Mouse (Mus musculus) left cerebral cortex, postnatal 25 days (tissue): Measurements from ENCODE around the gene Tmod4. TPM values are rescaled to one million over a fixed set of nuclear protein-coding genes. Genes with fewer than 3 reads are reported as not detected.

Experiments
- DNase-seq, 2 experiments: peaks; one replicate each; pipeline ENCODE4 v3.0.0; 2022; ENCODE audit warnings: low spot score in 2 of 2, mixed read lengths in 1 of 2
- intact Hi-C: fragments of 180-260 bp; cut with DNase I; formaldehyde crosslinking; loops from one replicate; pipeline ENCODE4 v1.15.1; 2025
- microRNA-seq, 2 experiments: library from miRNA; unstranded; fragments of <30 nt; microRNA quantifications; one replicate each; pipeline ENCODE4 v1.2.0; 2022
- total RNA-seq, 2 experiments: library from RNA; stranded (reverse); gene quantifications; 2 replicates each; pipeline ENCODE4 v1.2.3; 2021

The Tmod4 gene
- total RNA-seq, 2 experiments from 2014 or later, result not detected

DNA sequence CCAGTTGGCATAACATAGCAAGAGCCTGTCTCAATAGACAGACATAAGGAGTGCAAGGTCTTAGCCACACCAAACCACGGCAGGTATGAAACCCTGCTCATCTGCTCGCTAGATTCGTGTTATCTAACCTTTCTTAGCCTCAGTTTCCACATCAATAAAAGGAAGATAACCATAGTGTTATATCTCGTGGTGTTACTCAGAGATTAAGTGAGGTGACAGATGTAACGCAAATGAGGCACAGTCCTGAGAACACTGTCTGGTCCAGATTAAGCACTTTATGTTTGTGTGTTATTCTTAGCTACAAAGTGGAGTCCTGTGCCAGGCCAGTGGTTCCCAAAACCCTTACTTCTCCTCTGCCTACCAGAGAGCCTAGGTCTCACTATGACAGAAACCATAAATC, 40.6 kb downstream of the Tmod4 start:
- DNase-seq, result no peak
- intact Hi-C loops, result no loop called here

DNA sequence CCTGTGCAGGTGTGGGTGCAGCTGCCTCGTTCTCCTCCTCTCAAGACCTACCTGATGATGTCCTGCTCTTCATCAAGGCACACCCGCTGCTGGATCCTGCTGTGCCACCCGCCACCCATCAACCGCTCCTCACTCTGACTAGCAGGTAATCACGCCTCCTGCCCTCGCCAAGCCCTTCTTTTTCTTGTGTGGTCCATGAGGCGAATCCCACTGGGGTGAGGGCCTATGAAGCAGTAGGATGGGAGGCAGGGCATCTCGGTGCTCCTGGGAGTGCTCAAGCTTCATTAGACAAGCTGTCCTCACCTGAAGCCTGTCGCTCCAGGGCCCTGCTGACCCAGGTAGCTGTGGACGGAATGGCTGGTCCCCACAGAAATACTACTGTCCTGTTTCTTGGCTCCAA, 45.7 kb downstream of the Tmod4 start:
- DNase-seq, result no peak
- intact Hi-C loops, result no loop called here

DNA sequence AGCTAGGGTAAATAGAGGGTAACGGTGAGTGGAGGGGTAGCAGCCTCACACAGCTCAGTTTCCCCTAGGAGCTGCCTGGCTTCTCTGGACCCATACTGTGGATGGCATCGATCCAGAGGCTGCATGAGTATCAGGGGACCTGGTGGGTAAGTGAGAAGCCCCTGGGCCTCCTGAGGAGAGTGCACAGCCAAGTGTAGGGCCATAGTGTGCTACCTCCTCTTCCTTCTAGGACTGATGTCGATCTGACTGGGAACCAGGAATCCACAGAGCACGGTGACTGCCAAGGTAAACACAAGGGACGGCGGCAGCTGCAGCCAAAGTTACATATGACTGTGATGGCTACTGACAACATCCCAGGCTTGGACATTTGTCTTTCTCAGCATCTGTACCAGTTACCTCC, 46.8 kb downstream of the Tmod4 start:
- intact Hi-C loops, result no loop called here

DNA sequence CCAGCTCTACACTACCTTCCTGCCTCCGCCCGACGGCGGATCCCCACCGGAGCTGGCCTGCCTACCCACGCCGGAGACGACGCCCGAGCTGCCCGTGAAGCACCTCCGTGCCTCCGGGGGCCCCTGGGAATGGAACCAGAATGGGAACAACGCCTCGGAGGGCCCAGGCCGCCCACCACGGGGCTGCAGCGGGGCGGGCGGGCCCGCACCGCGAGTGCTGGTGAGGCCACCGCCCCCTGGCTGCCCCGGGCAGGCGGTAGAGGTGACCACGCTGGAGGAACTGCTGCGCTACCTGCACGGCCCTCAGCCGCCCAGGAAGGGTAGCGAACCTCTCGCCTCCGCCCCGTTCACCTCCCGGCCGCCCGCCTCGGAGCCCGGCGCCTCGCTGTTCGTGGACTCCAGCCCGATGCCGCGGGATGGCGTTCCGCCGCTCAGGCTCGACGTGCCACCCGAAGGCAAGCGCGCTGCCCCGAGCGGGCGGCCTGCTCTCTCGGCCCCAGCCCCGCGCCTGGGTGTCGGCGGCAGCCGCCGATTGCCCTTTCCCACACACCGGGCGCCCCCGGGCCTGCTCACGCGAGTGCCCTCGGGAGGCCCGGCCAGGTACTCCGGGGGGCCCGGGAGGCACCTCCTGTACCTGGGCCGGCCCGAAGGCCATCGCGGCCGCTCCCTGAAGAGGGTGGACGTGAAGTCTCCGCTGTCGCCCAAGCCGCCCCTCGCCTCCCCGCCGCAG, 48.4 kb downstream of the Tmod4 start:
- DNase-seq, result no peak
- intact Hi-C loops, result no loop called here

More for the DNA sequence above, 46.8 kb downstream of the Tmod4 start:
- no peak for DNase-seq

DNA sequence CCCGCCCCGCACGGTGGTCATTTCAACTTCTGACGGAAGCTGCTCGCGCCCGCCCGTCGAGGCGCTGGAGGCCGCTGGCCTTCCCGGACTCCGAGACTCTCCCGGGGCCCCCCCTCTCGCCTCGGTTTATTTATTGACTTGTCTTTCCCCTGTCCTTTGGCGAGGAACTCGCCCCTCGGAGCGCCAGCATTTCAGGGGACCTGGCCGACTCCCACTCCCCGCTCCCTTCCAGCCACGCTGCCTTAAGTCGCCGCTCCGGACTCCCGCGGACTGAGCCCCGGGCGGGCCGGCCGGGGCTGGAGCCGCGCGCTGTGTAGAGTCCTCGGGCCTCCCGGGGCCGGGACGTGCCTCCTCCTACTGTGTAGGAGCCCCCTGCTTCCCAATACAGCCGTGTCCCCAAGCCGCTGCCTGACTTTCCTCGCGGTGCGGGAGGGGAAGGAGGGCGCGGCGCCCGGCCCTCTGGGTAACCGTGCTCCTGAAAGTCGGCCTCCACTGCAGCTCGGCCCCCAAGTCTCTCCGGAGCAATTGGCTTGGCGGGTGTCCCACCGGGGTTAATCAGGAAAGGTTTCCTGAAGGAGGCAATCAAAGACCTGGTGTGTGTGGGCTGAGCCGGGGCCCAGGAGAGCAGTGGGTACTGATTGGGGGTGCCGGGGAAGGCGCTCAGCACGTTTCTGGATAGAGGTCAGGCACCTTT, 49.1 kb downstream of the Tmod4 start:
- no peak for DNase-seq

DNA sequence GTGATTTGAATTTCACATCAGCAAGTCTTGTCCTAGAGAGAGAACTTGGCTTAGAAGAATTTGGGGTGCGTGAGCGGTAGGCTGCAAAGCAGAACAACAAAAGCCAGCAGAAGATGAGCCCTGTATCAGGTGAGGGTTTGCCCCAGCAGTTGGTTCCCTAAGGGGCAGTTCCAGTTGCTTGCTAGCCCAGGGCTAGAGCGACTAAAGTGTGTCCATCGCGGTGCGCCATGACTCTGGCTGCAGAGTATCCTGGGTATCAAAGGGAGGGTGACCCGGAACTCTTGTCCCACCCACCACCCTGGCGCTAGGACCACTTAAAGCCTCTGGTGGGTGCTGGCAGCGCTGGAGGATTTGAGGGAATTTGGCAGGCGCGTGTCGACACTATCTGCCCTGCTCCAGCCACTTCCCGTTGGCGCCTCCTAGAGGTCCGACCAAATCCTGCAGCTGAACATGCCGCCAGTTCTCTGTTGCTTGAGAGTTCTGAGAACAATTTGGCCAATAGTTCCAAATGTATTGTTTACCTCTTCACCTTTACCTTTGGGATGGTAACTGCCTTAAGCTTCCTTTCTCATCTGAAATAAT, 49.8 kb downstream of the Tmod4 start:
- intact Hi-C loops, result no loop called here
- peak; percentile 68 to 74 for DNase-seq

More for the DNA sequence above, 49.1 kb downstream of the Tmod4 start:
- intact Hi-C loops, result no loop called here

DNA sequence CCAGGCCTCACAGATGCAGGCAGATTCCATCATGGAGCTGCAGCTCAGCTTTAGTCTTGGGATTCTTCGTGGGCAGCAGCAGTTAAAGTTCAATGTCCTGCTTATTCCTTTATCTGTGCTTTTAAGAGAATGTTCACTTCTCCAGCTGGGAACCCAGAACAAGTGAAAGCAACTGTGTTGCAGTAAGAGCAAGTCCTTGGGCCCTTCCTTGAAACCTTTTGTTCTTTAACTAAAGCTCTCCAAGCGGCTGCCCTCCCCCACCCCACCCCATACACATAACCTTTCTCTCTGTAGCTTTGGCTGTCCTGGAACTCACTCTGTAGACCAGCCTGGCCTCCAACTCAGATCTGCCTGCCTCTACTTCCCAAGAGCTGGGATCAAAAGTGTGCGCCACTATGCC, 52.2 kb downstream of the Tmod4 start:
- intact Hi-C loops, result no loop called here
- no peak for DNase-seq

DNA sequence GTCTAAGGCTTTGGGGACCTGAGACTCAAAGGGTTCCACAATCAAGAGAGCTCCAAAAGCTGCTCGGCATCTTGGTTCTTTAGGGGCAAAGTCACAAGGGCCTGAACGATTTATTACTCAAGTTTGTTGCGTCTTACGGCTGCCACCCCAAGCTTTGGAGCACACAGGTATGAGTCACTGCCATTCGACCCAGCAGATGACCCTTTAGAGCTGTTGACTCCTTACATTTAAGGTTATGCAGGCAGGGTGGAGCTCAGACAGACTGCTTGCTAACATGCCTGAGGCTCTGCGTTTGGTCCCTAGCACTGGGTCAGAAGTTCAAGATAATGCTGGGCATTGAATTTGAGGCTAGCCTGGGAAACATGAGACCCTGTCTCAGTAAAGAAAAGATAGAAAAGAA, 53.3 kb downstream of the Tmod4 start:
- no peak for DNase-seq
- intact Hi-C loops, result no loop called here

Small RNA genes lying within 50 kb of the gene (microRNA-seq; reads per million reads assigned to microRNA genes)
- 0 reads per million in 2 experiments for gene Mir8099-1

Other genes starting within 250 kb of the Tmod4 start
- gene Psmb4, start 237.5 kb upstream of the Tmod4 start, total RNA-seq, result 100 to 1,000 TPM; 263 to 284 TPM
- gene Selenbp1, start 191.4 kb upstream of the Tmod4 start, total RNA-seq, result 1 to 10 TPM; 7.5 to 9.0 TPM
- 10 to 100 TPM; 22.2 to 27.6 TPM for gene Rfx5, start 170.4 kb upstream of the Tmod4 start, total RNA-seq
- gene Pi4kb, start 149.7 kb upstream of the Tmod4 start, total RNA-seq, result 10 to 100 TPM; 51.0 to 61.8 TPM
- 10 to 100 TPM; 21.4 to 22.2 TPM for gene Zfp687, start 109.0 kb upstream of the Tmod4 start, total RNA-seq
- 100 to 1,000 TPM; 154 to 156 TPM for gene Psmd4, start 81.9 kb upstream of the Tmod4 start, total RNA-seq
- 10 to 100 TPM; 51.1 to 51.7 TPM for gene Pip5k1a, start 17.5 kb upstream of the Tmod4 start, total RNA-seq
- 10 to 100 TPM; 36.2 to 43.7 TPM for gene Vps72, start 13.5 kb upstream of the Tmod4 start, total RNA-seq
- 10 to 100 TPM; 42.1 to 46.2 TPM for gene Scnm1, start 9.5 kb downstream of the Tmod4 start, total RNA-seq
- 10 to 100 TPM; 16.8 to 18.1 TPM for gene Lysmd1, start 9.6 kb downstream of the Tmod4 start, total RNA-seq
- 1 to 10 TPM; 2.6 to 3.2 TPM for gene Tnfaip8l2, start 17.9 kb downstream of the Tmod4 start, total RNA-seq
- gene Sema6c, start 36.0 kb downstream of the Tmod4 start, total RNA-seq, result 10 to 100 TPM; 24.7 to 25.3 TPM
- gene Gabpb2, start 93.4 kb downstream of the Tmod4 start, total RNA-seq, result 1 to 10 TPM; 7.5 to 8.9 TPM
- gene Cdc42se1, start 104.3 kb downstream of the Tmod4 start, total RNA-seq, result 10 to 100 TPM; 60.0 TPM
- 100 to 1,000 TPM; 329 to 339 TPM for gene Mllt11, start 107.7 kb downstream of the Tmod4 start, total RNA-seq
- gene Gm128, start 117.1 kb downstream of the Tmod4 start, total RNA-seq, result under 1 TPM in 1 of 2 experiments, not detected in 1; 0.18 TPM
- gene Bnipl, start 126.7 kb downstream of the Tmod4 start, total RNA-seq, result under 1 TPM; 0.62 to 0.66 TPM
- gene Mindy1, start 156.9 kb downstream of the Tmod4 start, total RNA-seq, result 10 to 100 TPM; 18.7 to 20.5 TPM
- 10 to 100 TPM; 22.6 to 24.8 TPM for gene Prune1, start 157.6 kb downstream of the Tmod4 start, total RNA-seq
- under 1 TPM; 0.57 to 0.78 TPM for gene Anxa9, start 182.7 kb downstream of the Tmod4 start, total RNA-seq
- 10 to 100 TPM; 44.5 to 48.9 TPM for gene Cers2, start 190.3 kb downstream of the Tmod4 start, total RNA-seq
- 10 to 100 TPM; 34.7 to 37.4 TPM for gene Setdb1, start 232.7 kb downstream of the Tmod4 start, total RNA-seq